Mouse (Mus musculus) hindbrain, embryonic 14.5 days (tissue): ENCODE measurements around the gene Zfp710. TPM values are rescaled to one million over a fixed set of nuclear protein-coding genes. Genes with fewer than 3 reads are reported as not detected.
A peak's percentile ranks its signal among the peaks of the same experiment; 100 is the strongest.

ENCODE experiments used
- ATAC-seq: fragments of 200-750 bp; cut with Nextera tagmentation; 2 replicates; pipeline ENCODE4 v1.8.0; 2017; ENCODE audit warnings: moderate number of reproducible peaks, mild to moderate bottlenecking, moderate TSS enrichment, moderate library complexity; ENCODE audit not compliant: low FRiP score
- DNase-seq: peaks from one replicate; pipeline ENCODE4 v3.0.0-alpha.2; 2015; ENCODE audit warnings: low spot score
- H3K27ac ChIP-seq: fragments of 300-500 bp; sonication (generic); 2 replicates; pipeline ENCODE4 v1.5.1; 2014; ENCODE audit warnings: mild to moderate bottlenecking, moderate library complexity
- H3K27me3 ChIP-seq: fragments of 300-500 bp; sonication (generic); 2 replicates; pipeline ENCODE4 v1.6.1; 2014; ENCODE audit warnings: mild to moderate bottlenecking, low read length, mixed read lengths; ENCODE audit not compliant: control insufficient read depth, insufficient read depth
- H3K36me3 ChIP-seq: fragments of 300-500 bp; sonication (generic); replicated peaks from 2 replicates; pipeline ENCODE4 v1.6.1; 2014; ENCODE audit not compliant: control insufficient read depth, insufficient read depth
- H3K4me1 ChIP-seq: fragments of 300-500 bp; sonication (generic); replicated peaks from 2 replicates; pipeline ENCODE4 v1.6.1; 2014; ENCODE audit warnings: antibody characterized with exemption, low read length, mixed read lengths; ENCODE audit not compliant: control insufficient read depth, insufficient read depth
- H3K4me2 ChIP-seq: fragments of 300-500 bp; sonication (generic); replicated peaks from 2 replicates; pipeline ENCODE4 v1.6.1; 2014; ENCODE audit warnings: mild to moderate bottlenecking, moderate library complexity
- H3K4me3 ChIP-seq: fragments of 300-500 bp; sonication (generic); replicated peaks from 2 replicates; pipeline ENCODE4 v1.5.1; 2014; ENCODE audit warnings: mild to moderate bottlenecking, low read length
- H3K9ac ChIP-seq: fragments of 300-500 bp; sonication (generic); 2 replicates; pipeline ENCODE4 v1.6.1; 2014
- H3K9me3 ChIP-seq: fragments of 300-500 bp; sonication (generic); 2 replicates; pipeline ENCODE4 v1.6.1; 2016; ENCODE audit warnings: low read length; ENCODE audit not compliant: control insufficient read depth
- WGBS: fragments of 180-500 bp; shearing (Covaris S2); extraction: QIAGEN DNeasy Blood & Tissue Kit; methylation state at CpG from one replicate; pipeline ENCODE4 v1.1.7; 2014; 5-methylcytosine and 5-hydroxymethylcytosine counted together
- polyA plus RNA-seq: library from polyadenylated mRNA; unstranded; fragments of >200 nt; fragmentation: Nextera tagmentation; extraction: Ambion mirVana; gene quantifications from 2 replicates; pipeline ENCODE4 v1.2.1, GENCODE M21; 2014

Gene Zfp710
- polyA plus RNA-seq, 1 experiment from 2014 or later = 17.5 TPM

DNA sequence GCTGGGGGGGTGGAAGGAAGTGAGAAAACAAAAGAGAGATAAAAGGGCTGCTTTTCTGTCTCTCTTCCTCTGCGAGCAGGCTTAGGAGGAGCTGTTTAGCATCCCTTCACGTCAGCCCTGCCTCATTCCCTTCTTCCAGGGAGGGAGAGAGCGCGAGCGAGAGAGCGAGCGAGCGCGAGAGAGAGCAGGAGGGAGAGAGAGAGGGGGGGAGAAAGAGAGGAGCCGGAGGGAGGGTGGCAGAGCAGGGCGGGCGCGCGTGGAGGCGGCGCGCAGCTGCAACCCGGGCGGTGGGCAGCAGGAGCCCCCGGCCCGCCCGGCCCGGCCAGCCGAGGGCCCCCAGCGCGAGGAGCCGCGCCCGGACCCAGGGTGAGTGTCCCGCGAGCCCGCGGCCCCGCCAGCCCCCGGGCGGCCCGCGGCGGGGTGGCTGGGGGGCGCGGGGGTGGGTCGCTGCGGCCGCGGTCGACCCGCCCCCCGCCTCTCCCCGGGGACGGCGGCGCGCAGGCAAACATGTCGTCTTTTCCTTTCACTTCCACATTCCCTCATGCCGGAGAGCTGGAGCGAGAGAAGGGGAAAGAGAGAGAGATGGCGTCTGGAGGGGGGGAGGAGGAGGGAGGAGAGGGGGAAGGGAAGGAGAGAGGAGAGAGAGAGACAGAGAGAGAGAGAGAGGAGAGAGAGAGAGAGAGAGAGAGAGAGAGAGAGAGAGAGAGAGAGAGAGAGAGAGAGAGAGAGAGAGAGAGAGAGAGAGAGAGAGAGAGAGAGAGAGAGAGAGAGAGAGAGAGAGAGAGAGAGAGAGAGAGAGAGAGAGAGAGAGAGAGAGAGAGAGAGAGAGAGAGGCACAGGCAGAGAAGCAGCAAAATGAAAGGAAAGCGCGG lies 1.7 kb downstream of the Zfp710 start:
- H3K9ac ChIP-seq = peak overlapping the region; percentile 93
- 2% methylated on average over 22 of the region's 59 CpGs for WGBS
- DNase-seq (peak; percentile 68), ATAC-seq (peak; percentile 61)
- H3K27me3 ChIP-seq = no peaks in the 10 kb centered on the region
- H3K9me3 ChIP-seq = no peaks in the 10 kb centered on the region
- H3K4me2 ChIP-seq = peak overlapping the region; percentile 82
- H3K4me3 ChIP-seq = peak overlapping the region; percentile 61
- no peaks in the 10 kb centered on the region for H3K36me3 ChIP-seq
- peaks cover 19% of the 10 kb centered on the region for H3K4me1 ChIP-seq
- peak overlapping the region; percentile 96 for H3K27ac ChIP-seq

DNA sequence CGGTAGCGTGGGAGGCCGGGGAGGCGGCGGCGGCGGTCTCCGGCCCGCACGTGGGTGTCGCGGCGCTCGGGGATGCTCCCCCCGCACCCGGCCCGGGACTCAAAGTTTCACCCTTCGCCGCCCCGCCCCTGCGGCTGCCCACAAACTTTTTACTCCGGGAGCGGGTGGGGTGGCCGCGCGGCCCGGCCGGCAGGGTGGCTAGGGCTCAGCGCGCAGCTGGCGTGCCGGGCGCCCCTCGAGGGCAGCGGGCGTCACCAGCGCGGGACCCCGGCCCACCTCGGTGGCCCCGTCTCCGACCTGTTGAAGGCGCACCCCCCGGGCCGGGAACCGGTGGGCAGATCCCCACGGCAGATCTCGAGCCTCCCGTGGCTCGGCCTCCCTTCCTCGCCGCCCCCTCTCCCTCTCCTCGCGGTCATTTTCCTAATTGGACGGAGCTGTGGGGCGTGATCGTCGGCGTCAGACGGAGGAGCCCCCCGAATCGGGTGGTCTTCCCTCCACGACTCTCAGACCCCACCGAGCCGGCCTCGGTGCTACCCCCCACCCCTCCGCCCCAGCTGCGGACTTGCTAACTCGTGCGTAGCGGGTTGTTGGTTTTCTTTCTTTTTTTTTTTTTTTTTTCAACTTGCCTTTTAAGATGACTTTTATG lies 2.5 kb downstream of the Zfp710 start:
- H3K4me3 ChIP-seq = peak overlapping the region; percentile 61
- DNase-seq (peak; percentile 45), ATAC-seq (peak; percentile 10; the same call in 1 of the 2 replicates)
- H3K9me3 ChIP-seq = no peaks in the 10 kb centered on the region
- H3K27me3 ChIP-seq = no peaks in the 10 kb centered on the region
- 1% methylated on average over 46 of the region's 71 CpGs for WGBS
- peak overlapping the region; percentile 93 for H3K9ac ChIP-seq
- peak overlapping the region; percentile 75 for H3K4me2 ChIP-seq
- no peaks in the 10 kb centered on the region for H3K36me3 ChIP-seq
- peaks cover 19% of the 10 kb centered on the region for H3K4me1 ChIP-seq
- peak overlapping the region; percentile 96 for H3K27ac ChIP-seq

DNA sequence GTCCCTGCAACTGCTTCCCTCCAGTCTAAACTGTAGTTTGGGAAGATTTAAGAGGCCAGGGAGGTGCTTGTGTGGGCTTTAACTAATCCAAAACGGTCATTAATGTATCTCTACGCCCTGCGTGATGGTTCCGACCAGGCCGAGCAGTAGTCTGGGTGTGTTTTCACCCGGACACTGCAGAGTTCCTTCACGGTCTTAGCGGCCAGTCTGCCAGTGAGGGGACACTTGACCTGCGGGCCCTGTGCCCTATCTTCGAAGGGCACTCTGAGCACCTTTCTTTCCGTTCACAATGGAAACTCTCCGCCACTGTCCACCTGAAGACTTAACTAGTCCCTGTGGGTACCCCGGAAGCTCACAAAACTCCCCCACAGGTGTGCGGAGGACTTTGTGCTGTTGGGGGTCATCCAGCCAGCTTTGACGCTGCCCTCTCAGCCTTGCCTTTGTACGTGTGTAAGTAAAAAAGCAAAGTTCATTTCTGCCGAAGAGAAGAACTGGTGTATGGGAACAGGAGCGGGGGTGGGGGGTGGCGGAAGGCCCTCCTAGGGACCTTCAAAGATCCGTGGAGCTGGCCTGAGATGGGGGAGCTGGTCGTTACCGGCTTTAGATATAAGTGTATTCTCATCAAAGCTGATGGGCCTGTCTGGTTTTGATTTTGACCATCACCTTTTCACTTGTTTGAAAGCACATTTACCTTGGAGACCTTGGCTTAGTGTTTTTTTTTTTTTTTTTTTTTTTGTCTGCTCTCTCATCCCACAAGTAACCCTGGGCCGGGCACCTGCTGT lies 3.2 kb downstream of the Zfp710 start:
- 3% methylated on average over 23 of the region's 23 CpGs for WGBS
- Histone ChIP-seq H3K4me2 (peak overlapping the region; percentile 75), H3K36me3 (no peaks in the 10 kb centered on the region), H3K9ac (peak overlapping the region; percentile 93), H3K27me3 (no peaks in the 10 kb centered on the region), H3K27ac (no peak overlapping the region), H3K4me3 (peak overlapping the region; percentile 61), H3K9me3 (no peaks in the 10 kb centered on the region), H3K4me1 (peaks cover 19% of the 10 kb centered on the region)
- DNase-seq (no peak), ATAC-seq (no peak)

DNA sequence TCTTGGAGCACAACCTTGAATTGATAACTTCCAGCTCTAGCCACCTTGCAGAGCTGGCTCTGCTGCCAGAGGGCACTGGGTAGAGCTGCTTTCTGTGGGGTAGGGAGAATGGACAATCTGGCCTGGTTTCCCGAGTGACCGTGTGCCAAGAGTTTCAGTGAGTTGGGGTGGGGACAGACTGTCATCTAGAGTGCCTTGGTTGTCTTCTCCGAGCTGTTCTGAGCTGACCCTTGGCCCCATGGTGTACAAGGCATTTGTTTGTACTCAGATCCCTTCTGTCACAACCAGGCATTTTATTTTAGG lies 3.8 kb downstream of the Zfp710 start:
- Histone ChIP-seq H3K4me3 (peak overlapping the region; percentile 61), H3K4me2 (peak overlapping the region; percentile 75), H3K9me3 (no peaks in the 10 kb centered on the region), H3K27ac (no peak overlapping the region), H3K27me3 (no peaks in the 10 kb centered on the region), H3K36me3 (no peaks in the 10 kb centered on the region), H3K9ac (peak overlapping the region; percentile 93; the same call in 1 of the 2 replicates), H3K4me1 (peaks cover 19% of the 10 kb centered on the region)
- DNase-seq (no peak), ATAC-seq (no peak)
- WGBS = 11% methylated on average over 3 of the region's 3 CpGs

DNA sequence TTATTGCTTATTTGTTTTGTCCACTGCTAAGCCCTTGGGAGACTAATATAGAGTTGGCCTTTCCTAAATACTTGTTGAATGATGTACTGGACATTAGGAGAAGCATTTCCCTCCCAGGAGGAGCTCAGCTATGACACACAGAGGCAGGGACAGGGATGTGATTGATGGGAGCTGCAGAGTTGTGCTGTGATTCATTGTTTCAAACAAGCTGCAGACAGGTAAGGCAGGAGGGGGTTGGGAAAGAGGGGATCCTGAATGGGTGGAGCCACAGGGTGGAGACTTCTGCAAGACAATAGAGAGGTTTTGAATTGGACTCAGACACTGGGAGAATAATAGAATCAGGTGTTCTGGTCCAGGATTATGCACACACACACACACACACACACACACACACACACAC lies 5.4 kb downstream of the Zfp710 start:
- Histone ChIP-seq H3K4me3 (no peak overlapping the region), H3K9me3 (no peaks in the 10 kb centered on the region), H3K4me2 (no peak overlapping the region), H3K9ac (no peak overlapping the region), H3K4me1 (peaks cover 17% of the 10 kb centered on the region), H3K27ac (no peak overlapping the region), H3K36me3 (no peaks in the 10 kb centered on the region), H3K27me3 (no peaks in the 10 kb centered on the region)
- no peak for DNase-seq
- ATAC-seq = no peak

DNA sequence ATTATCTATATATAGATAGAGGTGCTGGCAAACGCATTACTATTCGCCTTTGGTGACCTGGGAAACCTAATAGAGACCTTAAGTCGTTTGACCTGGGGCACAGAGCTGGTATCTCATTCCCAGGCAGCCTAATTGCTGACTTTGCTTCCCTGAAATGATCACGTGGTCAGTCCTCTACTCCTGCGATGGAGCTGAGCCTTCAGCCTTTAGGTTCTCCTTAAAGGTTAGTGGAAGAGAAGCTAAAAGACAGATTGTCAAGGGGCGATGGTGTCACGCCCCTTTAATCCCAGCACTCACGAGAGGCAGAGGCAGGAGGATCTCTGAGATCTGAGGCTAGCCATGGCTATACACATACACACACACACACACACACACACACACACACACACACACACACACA lies 5.9 kb downstream of the Zfp710 start:
- DNase-seq (no peak), ATAC-seq (no peak)
- no peaks in the 10 kb centered on the region for H3K27me3 ChIP-seq
- no peaks in the 10 kb centered on the region for H3K9me3 ChIP-seq
- no peak overlapping the region for H3K4me3 ChIP-seq
- no peaks in the 10 kb centered on the region for H3K36me3 ChIP-seq
- no peak overlapping the region for H3K4me2 ChIP-seq
- no peak overlapping the region for H3K9ac ChIP-seq
- H3K27ac ChIP-seq = no peak overlapping the region
- WGBS = 92% methylated on average over 8 of the region's 8 CpGs
- peaks cover 17% of the 10 kb centered on the region for H3K4me1 ChIP-seq

DNA sequence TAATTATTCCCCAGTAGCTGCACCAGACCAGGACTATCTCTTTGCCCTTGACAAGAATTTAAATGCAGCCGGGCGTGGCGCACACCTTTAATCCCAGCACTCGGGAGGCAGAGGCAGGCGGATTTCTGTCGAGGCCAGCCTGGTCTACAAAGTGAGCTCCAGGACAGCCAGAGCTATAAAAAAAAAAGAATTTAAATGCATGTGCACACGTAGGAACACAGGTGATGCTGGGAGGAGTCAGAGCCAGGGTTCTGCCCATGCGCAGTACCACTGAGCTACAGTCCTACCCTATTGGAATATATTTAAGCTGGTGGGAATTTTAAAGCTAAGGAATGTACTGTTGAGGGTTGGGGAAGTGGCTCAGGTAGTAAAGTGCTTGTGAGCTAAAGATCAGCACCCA lies 6.4 kb downstream of the Zfp710 start:
- Histone ChIP-seq H3K4me3 (no peak overlapping the region), H3K27me3 (no peaks in the 10 kb centered on the region), H3K4me1 (peaks cover 19% of the 10 kb centered on the region), H3K9ac (no peak overlapping the region), H3K36me3 (no peaks in the 10 kb centered on the region), H3K4me2 (no peak overlapping the region), H3K27ac (no peak overlapping the region), H3K9me3 (no peaks in the 10 kb centered on the region)
- ATAC-seq = no peak
- WGBS = 93% methylated on average over 8 of the region's 8 CpGs
- no peak for DNase-seq

DNA sequence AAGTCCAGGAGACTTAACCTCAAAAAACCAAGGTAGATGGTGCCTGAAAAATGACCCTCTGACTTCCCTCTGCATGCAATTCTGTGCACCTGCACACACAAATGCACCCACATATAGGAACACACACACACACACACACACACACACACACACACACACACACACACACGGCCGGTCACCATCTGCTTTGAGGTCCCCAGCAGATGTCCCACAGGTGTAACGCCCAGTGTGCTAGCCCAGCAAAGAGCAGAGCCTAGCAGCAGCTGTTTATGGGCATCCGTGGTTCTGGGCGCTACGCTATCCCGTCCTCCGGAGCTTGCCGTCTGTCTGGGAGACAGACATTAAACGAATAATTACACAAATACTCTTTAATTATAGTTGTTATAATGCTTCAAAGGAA lies 6.9 kb downstream of the Zfp710 start:
- Histone ChIP-seq H3K4me1 (peaks cover 19% of the 10 kb centered on the region), H3K4me3 (no peak overlapping the region), H3K36me3 (no peaks in the 10 kb centered on the region), H3K9me3 (no peaks in the 10 kb centered on the region), H3K4me2 (no peak overlapping the region), H3K27ac (no peak overlapping the region), H3K27me3 (no peaks in the 10 kb centered on the region), H3K9ac (no peak overlapping the region)
- 55% methylated on average over 10 of the region's 10 CpGs for WGBS
- no peak for ATAC-seq
- DNase-seq = no peak
